Mouse (Mus musculus) embryonic facial prominence, embryonic 11.5 days (tissue): ENCODE results near the gene Ankmy1. TPM values are rescaled to one million over a fixed set of nuclear protein-coding genes. Genes with fewer than 3 reads are reported as not detected.
A peak's percentile ranks its signal among the peaks of the same experiment; 100 is the strongest.

Experiments used
- ATAC-seq: fragments of 200-750 bp; cut with Nextera tagmentation; replicated peaks from 2 replicates; pipeline ENCODE4 v1.8.0; 2017; ENCODE audit warnings: low read depth; ENCODE audit not compliant: insufficient number of reproducible peaks, low FRiP score, low TSS enrichment
- DNase-seq: peaks from one replicate; pipeline ENCODE4 v3.0.0-alpha.2; 2015; ENCODE audit warnings: low spot score
- H3K27ac ChIP-seq: fragments of 300-500 bp; sonication (generic); replicated peaks from 2 replicates; pipeline ENCODE4 v1.5.1; 2014; ENCODE audit warnings: mild to moderate bottlenecking, low read depth, low read length, control low read depth
- H3K27me3 ChIP-seq: fragments of 300-500 bp; sonication (generic); 2 replicates; pipeline ENCODE4 v1.6.1; 2014; ENCODE audit warnings: mild to moderate bottlenecking, low read length, moderate library complexity, mixed read lengths; ENCODE audit not compliant: control insufficient read depth, insufficient read depth
- H3K36me3 ChIP-seq: fragments of 300-500 bp; sonication (generic); replicated peaks from 2 replicates; pipeline ENCODE4 v1.6.1; 2014; ENCODE audit warnings: low read depth, mild to moderate bottlenecking, low read length, moderate library complexity, mixed read lengths; ENCODE audit not compliant: control insufficient read depth, insufficient read depth
- H3K4me1 ChIP-seq: fragments of 300-500 bp; sonication (generic); 2 replicates; pipeline ENCODE4 v1.6.1; 2014; ENCODE audit warnings: low read length, mixed read lengths; ENCODE audit not compliant: control insufficient read depth, insufficient read depth
- H3K4me2 ChIP-seq: fragments of 300-500 bp; sonication (generic); 2 replicates; pipeline ENCODE4 v1.6.1; 2014; ENCODE audit warnings: low read depth, mild to moderate bottlenecking, control low read depth, low read length, moderate library complexity
- H3K4me3 ChIP-seq: fragments of 300-500 bp; sonication (generic); 2 replicates; pipeline ENCODE4 v1.5.1; 2014; ENCODE audit warnings: low read depth, low read length, control low read depth
- H3K9ac ChIP-seq: fragments of 300-500 bp; sonication (generic); replicated peaks from 2 replicates; pipeline ENCODE4 v1.6.1; 2014; ENCODE audit warnings: mild to moderate bottlenecking, control low read depth, low read length
- H3K9me3 ChIP-seq: fragments of 300-500 bp; sonication (generic); replicated peaks from 2 replicates; pipeline ENCODE4 v1.6.1; 2016; ENCODE audit warnings: mild to moderate bottlenecking, low read length, inconsistent platforms, mixed read lengths; ENCODE audit not compliant: control insufficient read depth
- WGBS: fragments of 180-500 bp; shearing (Covaris S2); extraction: QIAGEN DNeasy Blood & Tissue Kit; methylation state at CpG from one replicate; pipeline ENCODE4 v1.1.7; 2014; 5-methylcytosine and 5-hydroxymethylcytosine counted together
- microRNA counts: library from miRNA; unstranded; fragments of <30 nt; microRNA quantifications from one replicate; lab custom pipeline; 2016
- microRNA-seq: library from miRNA; unstranded; fragments of <30 nt; microRNA quantifications from one replicate; pipeline ENCODE4, GENCODE M21; 2016; ENCODE audit warnings: borderline number of aligned reads
- polyA plus RNA-seq: library from polyadenylated mRNA; unstranded; fragments of >200 nt; fragmentation: Nextera tagmentation; extraction: Ambion mirVana; gene quantifications from 2 replicates; pipeline ENCODE4 v1.2.1, GENCODE M21; 2014

The Ankmy1 gene
- polyA plus RNA-seq, 1 experiment from 2014 or later = 0.67 TPM

DNA sequence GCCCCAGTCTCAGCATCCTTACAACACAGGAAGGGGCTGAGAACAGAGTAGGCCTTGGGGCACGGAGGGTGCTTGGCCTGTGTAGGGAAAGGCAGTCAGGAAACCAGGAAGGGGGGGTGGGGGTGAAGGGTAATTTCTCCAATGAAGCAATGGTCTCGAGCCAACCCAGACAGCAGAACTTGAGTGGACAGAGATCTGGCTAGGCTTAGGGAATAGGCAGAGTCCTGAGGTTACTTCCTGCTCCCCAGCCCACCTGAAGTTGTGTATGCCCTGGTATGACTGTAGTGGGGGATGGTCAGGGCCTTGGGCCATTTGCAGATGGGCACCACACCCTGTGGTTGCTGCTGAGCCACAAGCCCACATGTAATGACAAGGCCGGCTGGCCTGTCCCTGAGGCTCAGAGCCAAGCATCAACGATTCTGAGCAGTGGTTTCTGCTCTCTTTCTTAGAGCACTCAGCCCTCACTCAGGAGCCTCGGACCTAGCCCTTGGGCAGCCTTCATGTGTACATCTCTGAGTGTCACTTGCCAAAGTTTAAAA is 86.9 kb downstream of the Ankmy1 start:
- no peak for ATAC-seq

DNA sequence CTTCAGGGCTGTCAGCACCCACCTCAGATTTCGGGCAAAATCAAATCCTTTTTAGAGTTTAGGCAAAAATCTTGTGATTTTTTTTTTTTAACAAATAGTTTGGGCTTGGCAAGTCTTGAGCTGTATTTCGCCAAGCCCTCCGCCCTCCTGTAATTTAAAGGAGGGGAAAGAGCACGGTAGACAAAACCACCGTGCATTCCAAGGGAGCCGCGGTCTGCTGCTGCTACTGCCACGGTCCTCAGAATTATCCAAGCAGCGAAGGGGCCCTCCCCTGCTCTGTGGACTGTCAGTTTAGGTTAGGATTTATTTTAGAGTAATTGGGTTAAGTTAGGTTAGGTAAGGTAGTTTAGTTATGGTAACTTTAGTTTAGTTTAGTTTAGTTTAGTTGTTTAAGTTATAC is 87.6 kb downstream of the Ankmy1 start:
- Histone ChIP-seq H3K27ac (no peak overlapping the region), H3K9ac (no peak overlapping the region), H3K4me2 (no peak overlapping the region), H3K4me3 (no peak overlapping the region), H3K36me3 (no peaks in the 10 kb centered on the region), H3K4me1 (no peaks in the 10 kb centered on the region; the same call in 1 of the 2 replicates), H3K27me3 (no peaks in the 10 kb centered on the region), H3K9me3 (no peaks in the 10 kb centered on the region)
- WGBS = 56% methylated on average over 9 of the region's 9 CpGs
- ATAC-seq (no peak; the same call in 1 of the 2 replicates), DNase-seq (no peak)

More for the DNA sequence above, 86.9 kb downstream of the Ankmy1 start:
- H3K27me3 ChIP-seq = no peaks in the 10 kb centered on the region
- no peak overlapping the region for H3K4me3 ChIP-seq
- H3K9ac ChIP-seq = no peak overlapping the region
- 63% methylated on average over 5 of the region's 5 CpGs for WGBS
- H3K9me3 ChIP-seq = no peaks in the 10 kb centered on the region
- no peak for DNase-seq
- no peak overlapping the region for H3K27ac ChIP-seq
- H3K4me2 ChIP-seq = no peak overlapping the region
- no peaks in the 10 kb centered on the region; the same call in 1 of the 2 replicates for H3K4me1 ChIP-seq
- H3K36me3 ChIP-seq = no peaks in the 10 kb centered on the region

DNA sequence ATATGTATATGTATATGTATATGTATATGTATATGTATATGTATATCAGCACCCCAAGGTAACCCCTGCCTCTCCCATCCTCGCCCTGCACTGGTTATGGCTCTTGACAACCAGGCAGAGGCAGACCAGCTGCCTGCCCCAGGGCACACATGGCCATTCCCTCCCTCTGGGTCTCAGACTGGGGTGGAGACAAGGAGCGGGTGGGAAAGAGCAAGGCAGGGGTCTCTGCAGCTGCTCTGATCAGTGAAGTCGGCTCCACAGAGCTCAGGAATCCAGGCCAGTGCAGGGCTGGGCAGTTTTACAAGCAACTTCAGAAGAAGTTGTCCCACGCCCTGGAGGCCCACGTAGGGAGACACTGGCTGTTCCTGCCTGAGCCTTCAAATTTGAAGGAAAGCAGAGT is 88.4 kb downstream of the Ankmy1 start:
- 58% methylated on average over 5 of the region's 5 CpGs for WGBS
- Histone ChIP-seq H3K27ac (no peak overlapping the region), H3K4me3 (no peak overlapping the region), H3K9me3 (no peaks in the 10 kb centered on the region), H3K4me1 (no peaks in the 10 kb centered on the region; the same call in 1 of the 2 replicates), H3K9ac (no peak overlapping the region), H3K36me3 (no peaks in the 10 kb centered on the region), H3K4me2 (no peak overlapping the region), H3K27me3 (no peaks in the 10 kb centered on the region)
- no peak for DNase-seq
- ATAC-seq = no peak

MicroRNA genes within 50 kb of the gene (microRNA counts, 519-probe panel; counts per million panel counts)
- 4,313 counts per million, percentile 70 among the panel's probes with 10 or more counts for microRNA mmu-miR-149 (lab: Ali Mortazavi, UCI)

Small RNAs within 50 kb of the gene (microRNA-seq; reads per million reads assigned to microRNA genes)
- 8,964 reads per million, percentile 92 among the genes with 10 or more reads in this experiment for gene Mir149

Other genes with a start within 250 kb of the Ankmy1 start
- gene Gpc1, start 71.3 kb downstream of the Ankmy1 start, polyA plus RNA-seq = 37.7 and 41.9 TPM in 2 replicates
- gene Dusp28, start 4.1 kb upstream of the Ankmy1 start, polyA plus RNA-seq = 7.2 and 10.3 TPM in 2 replicates
- 13.3 and 15.7 TPM in 2 replicates for gene Rnpepl1, start 7.9 kb upstream of the Ankmy1 start, polyA plus RNA-seq
- gene Capn10, start 31.5 kb upstream of the Ankmy1 start, polyA plus RNA-seq = 25.4 and 32.4 TPM in 2 replicates
- 0.21 and 0.25 TPM in 2 replicates for gene Gpr35, start 48.0 kb upstream of the Ankmy1 start, polyA plus RNA-seq
- gene Aqp12, start 103.4 kb upstream of the Ankmy1 start, polyA plus RNA-seq = not detected in 2 replicates
- gene Kif1a, start 199.0 kb upstream of the Ankmy1 start, polyA plus RNA-seq = 19.9 and 26.0 TPM in 2 replicates
- not detected in 2 replicates for gene Agxt, start 232.3 kb upstream of the Ankmy1 start, polyA plus RNA-seq